In genomic region chr11:87709513-87710261, GRCm38 (mm10) we compare ENCODE assay signal across 7 mouse cellular contexts. TPM values are rescaled to one million over a fixed set of nuclear protein-coding genes. Genes with fewer than 3 reads are reported as not detected.
A peak's percentile ranks its signal among the peaks of the same experiment; 100 is the strongest.
DNase-seq lines count a peak whose midpoint lies in the region; ATAC-seq and TF ChIP-seq lines count a peak whose summit lies in the region.

No protein-coding gene starts in this region.

- 8% methylated on average over 21 of the region's 21 CpGs for WGBS in embryonic facial prominence, embryonic 11.5 days
- WGBS in hindbrain, embryonic 14.5 days, result 16% methylated on average over 21 of the region's 21 CpGs
- WGBS in liver, embryonic 11.5 days, result 9% methylated on average over 21 of the region's 21 CpGs
- WGBS in midbrain, postnatal 0 days, result 19% methylated on average over 21 of the region's 21 CpGs

- no peaks in the 10 kb centered on the region for H3K27me3 ChIP-seq in embryonic facial prominence, embryonic 11.5 days (ENCODE audit: control insufficient read depth, insufficient read depth, low read length)
- peaks cover 8% of the 10 kb centered on the region; the same call in 1 of the 2 replicates for H3K27me3 ChIP-seq in hindbrain, embryonic 14.5 days (ENCODE audit: control insufficient read depth, insufficient read depth, low read length)
- no peaks in the 10 kb centered on the region for H3K27me3 ChIP-seq in liver, embryonic 11.5 days (replicated peaks; ENCODE audit: control insufficient read depth, insufficient read depth, low read length)
- H3K27me3 ChIP-seq in midbrain, postnatal 0 days (ENCODE audit: insufficient read depth, low read length), result no peaks in the 10 kb centered on the region

- peak overlapping the region; percentile 32 for H3K4me2 ChIP-seq in embryonic facial prominence, embryonic 11.5 days (ENCODE audit: low read depth, low read length)
- peak overlapping the region; percentile 48 for H3K4me2 ChIP-seq in hindbrain, embryonic 14.5 days (replicated peaks)
- peak overlapping the region; percentile 66 for H3K4me2 ChIP-seq in liver, embryonic 11.5 days
- peak overlapping the region; percentile 51 for H3K4me2 ChIP-seq in midbrain, postnatal 0 days (ENCODE audit: low read depth, low read length, poor library complexity, severe bottlenecking)

- H3K4me1 ChIP-seq in embryonic facial prominence, embryonic 11.5 days (ENCODE audit: control insufficient read depth, insufficient read depth, low read length), result no peaks in the 10 kb centered on the region
- 0 out of 2 replicates have a peak, but pooled peaks cover 8% of the 10 kb centered on the region for H3K4me1 ChIP-seq in hindbrain, embryonic 14.5 days (replicated peaks; ENCODE audit: control insufficient read depth, insufficient read depth, low read length)
- H3K4me1 ChIP-seq in liver, embryonic 11.5 days (replicated peaks; ENCODE audit: control insufficient read depth, insufficient read depth, low read length), result peaks cover 54% of the 10 kb centered on the region
- H3K4me1 ChIP-seq in midbrain, postnatal 0 days (ENCODE audit: insufficient read depth, low read length), result peaks cover 4% of the 10 kb centered on the region; the same call in 1 of the 2 replicates

- no peak overlapping the region for H3K27ac ChIP-seq in embryonic facial prominence, embryonic 11.5 days (replicated peaks; ENCODE audit: low read depth, low read length)
- no peak overlapping the region for H3K27ac ChIP-seq in hindbrain, embryonic 14.5 days
- peak overlapping the region; percentile 21; the same call in 1 of the 2 replicates for H3K27ac ChIP-seq in liver, embryonic 11.5 days (ENCODE audit: low read depth, low read length)
- H3K27ac ChIP-seq in midbrain, postnatal 0 days (ENCODE audit: low read depth, low read length), result no peak overlapping the region

- no peaks in the 10 kb centered on the region for H3K9me3 ChIP-seq in embryonic facial prominence, embryonic 11.5 days (replicated peaks; ENCODE audit: control insufficient read depth, low read length)
- H3K9me3 ChIP-seq in hindbrain, embryonic 14.5 days (ENCODE audit: control insufficient read depth, low read length), result no peaks in the 10 kb centered on the region
- no peaks in the 10 kb centered on the region for H3K9me3 ChIP-seq in liver, embryonic 11.5 days (ENCODE audit: control insufficient read depth, low read length)
- H3K9me3 ChIP-seq in midbrain, postnatal 0 days (ENCODE audit: low read length), result no peaks in the 10 kb centered on the region

- H3K36me3 ChIP-seq in embryonic facial prominence, embryonic 11.5 days (replicated peaks; ENCODE audit: control insufficient read depth, insufficient read depth, low read depth, low read length), result no peaks in the 10 kb centered on the region
- H3K36me3 ChIP-seq in hindbrain, embryonic 14.5 days (replicated peaks; ENCODE audit: control insufficient read depth, insufficient read depth), result no peaks in the 10 kb centered on the region
- no peaks in the 10 kb centered on the region for H3K36me3 ChIP-seq in liver, embryonic 11.5 days (ENCODE audit: control insufficient read depth, insufficient read depth, low read length)
- no peaks in the 10 kb centered on the region for H3K36me3 ChIP-seq in midbrain, postnatal 0 days (ENCODE audit: insufficient read depth, low read length)

- peak; percentile 63 for DNase-seq in ZHBTc4 (ENCODE audit: low read depth, low spot score)
- DNase-seq in embryonic facial prominence, embryonic 11.5 days (ENCODE audit: low spot score), result peak; percentile 77
- DNase-seq in hindbrain, embryonic 14.5 days (ENCODE audit: low spot score), result peak; percentile 29
- DNase-seq in liver, embryonic 11.5 days (ENCODE audit: low spot score), result no peak
- no peak for DNase-seq in midbrain, postnatal 0 days (ENCODE audit: low spot score)
- DNase-seq in urinary bladder, postnatal 36 days (ENCODE audit: low spot score in 2 of 2), result peak; percentile 75 to 80
- no peak for DNase-seq in left cerebral cortex, adult 18-20 months (ENCODE audit: low spot score in 2 of 2)

- 0 out of 2 replicates have a peak overlapping the region, but pooled peaks have one; percentile 26 for H3K9ac ChIP-seq in embryonic facial prominence, embryonic 11.5 days (replicated peaks; ENCODE audit: low read length)
- H3K9ac ChIP-seq in hindbrain, embryonic 14.5 days, result peak overlapping the region; percentile 40; the same call in 1 of the 2 replicates
- peak overlapping the region; percentile 47 for H3K9ac ChIP-seq in liver, embryonic 11.5 days (ENCODE audit: low read depth, low read length)
- H3K9ac ChIP-seq in midbrain, postnatal 0 days (replicated peaks; ENCODE audit: low read length, poor library complexity, severe bottlenecking), result no peak overlapping the region

- TF ChIP-seq CTCF in midbrain, postnatal 0 days (IDR thresholded peaks at IDR 0.05), result no peak

- H3K4me3 ChIP-seq in embryonic facial prominence, embryonic 11.5 days (ENCODE audit: low read depth, low read length), result peak overlapping the region; percentile 5; the same call in 1 of the 2 replicates
- peak overlapping the region; percentile 16; the same call in 1 of the 2 replicates for H3K4me3 ChIP-seq in hindbrain, embryonic 14.5 days (replicated peaks; ENCODE audit: low read length)
- peak overlapping the region; percentile 25 for H3K4me3 ChIP-seq in liver, embryonic 11.5 days (ENCODE audit: low read depth, low read length)
- H3K4me3 ChIP-seq in midbrain, postnatal 0 days (ENCODE audit: low read depth, low read length), result peak overlapping the region; percentile 18; the same call in 1 of the 2 replicates

- 0 out of 2 replicates have a peak, but pooled peaks have one; percentile 72 for ATAC-seq in embryonic facial prominence, embryonic 11.5 days (replicated peaks; ENCODE audit: insufficient number of reproducible peaks, low FRiP score, low TSS enrichment, low read depth)
- no peak for ATAC-seq in hindbrain, embryonic 14.5 days (ENCODE audit: low FRiP score)
- ATAC-seq in liver, embryonic 11.5 days (replicated peaks; ENCODE audit: low FRiP score), result peak; percentile 19; the same call in 1 of the 2 replicates
- ATAC-seq in midbrain, postnatal 0 days (ENCODE audit: low FRiP score), result no peak

RNA-seq across cellular contexts. Expression of gene Supt4a, which starts 27.7 kb away (rescaled TPM):
- 174 and 180 TPM in 2 replicates for polyA plus RNA-seq in embryonic facial prominence, embryonic 11.5 days (2014; fragmentation: Nextera tagmentation; extraction: Ambion mirVana)
- polyA plus RNA-seq in hindbrain, embryonic 14.5 days (2014; fragmentation: Nextera tagmentation; extraction: Ambion mirVana), result 137 and 152 TPM in 2 replicates
- polyA plus RNA-seq in liver, embryonic 11.5 days (2014; fragmentation: Nextera tagmentation; extraction: Ambion mirVana), result 233 and 240 TPM in 2 replicates
- 47.8 and 55.4 TPM in 2 replicates for total RNA-seq in midbrain, postnatal 0 days (2014; rRNA removed)
- 122 and 128 TPM in 2 replicates for polyA plus RNA-seq in midbrain, postnatal 0 days (2015; fragmentation: Nextera tagmentation; extraction: Ambion mirVana)
- 10 to 100 TPM; 80.1 to 87.1 TPM for total RNA-seq in left cerebral cortex, adult 18-20 months (2021)

RNA-seq across cellular contexts. Expression of gene Rnf43, which starts 47.2 kb away (rescaled TPM):
- polyA plus RNA-seq in embryonic facial prominence, embryonic 11.5 days (2014; fragmentation: Nextera tagmentation; extraction: Ambion mirVana), result 2.0 and 4.4 TPM in 2 replicates
- polyA plus RNA-seq in hindbrain, embryonic 14.5 days (2014; fragmentation: Nextera tagmentation; extraction: Ambion mirVana), result 0.83 and 0.84 TPM in 2 replicates
- 8.2 and 10.0 TPM in 2 replicates for polyA plus RNA-seq in liver, embryonic 11.5 days (2014; fragmentation: Nextera tagmentation; extraction: Ambion mirVana)
- total RNA-seq in midbrain, postnatal 0 days (2014; rRNA removed), result 2.8 and 5.0 TPM in 2 replicates
- 0.56 and 0.93 TPM in 2 replicates for polyA plus RNA-seq in midbrain, postnatal 0 days (2015; fragmentation: Nextera tagmentation; extraction: Ambion mirVana)
- 1 to 10 TPM; 2.1 to 2.2 TPM for total RNA-seq in left cerebral cortex, adult 18-20 months (2021)

RNA-seq across cellular contexts. Expression of gene Tspoap1, which starts 50.7 kb away (rescaled TPM):
- 1.5 and 3.5 TPM in 2 replicates for polyA plus RNA-seq in embryonic facial prominence, embryonic 11.5 days (2014; fragmentation: Nextera tagmentation; extraction: Ambion mirVana)
- polyA plus RNA-seq in hindbrain, embryonic 14.5 days (2014; fragmentation: Nextera tagmentation; extraction: Ambion mirVana), result 43.8 and 46.9 TPM in 2 replicates
- 7.7 and 9.3 TPM in 2 replicates for polyA plus RNA-seq in liver, embryonic 11.5 days (2014; fragmentation: Nextera tagmentation; extraction: Ambion mirVana)
- 206 and 215 TPM in 2 replicates for total RNA-seq in midbrain, postnatal 0 days (2014; rRNA removed)
- 47.3 and 57.8 TPM in 2 replicates for polyA plus RNA-seq in midbrain, postnatal 0 days (2015; fragmentation: Nextera tagmentation; extraction: Ambion mirVana)
- total RNA-seq in left cerebral cortex, adult 18-20 months (2021), result 100 to 1,000 TPM; 172 to 177 TPM

Comparison
In these comparisons a context has a peak if more than half of its experiments do, and no peak if none do; other contexts are left out.
1. DNase-seq: peak in ZHBTc4 (single experiment), embryonic facial prominence, embryonic 11.5 days (single experiment), hindbrain, embryonic 14.5 days (single experiment) and urinary bladder, postnatal 36 days (2 of 2); none in liver, embryonic 11.5 days (single experiment), midbrain, postnatal 0 days (single experiment) and left cerebral cortex, adult 18-20 months (0 of 2).
2. ATAC-seq: peak in embryonic facial prominence, embryonic 11.5 days (single experiment) and liver, embryonic 11.5 days (single experiment); none in hindbrain, embryonic 14.5 days (single experiment) and midbrain, postnatal 0 days (single experiment).
3. Peak in every context shown above with its lines, with median percentiles within 50 percentile points of each other: H3K4me2 ChIP-seq and H3K4me3 ChIP-seq.